Mouse (Mus musculus) midbrain, postnatal 0 days (tissue): ENCODE data around the gene Tmod2. TPM values are rescaled to one million over a fixed set of nuclear protein-coding genes. Genes with fewer than 3 reads are reported as not detected.

Source experiments
- ATAC-seq: fragments of 200-750 bp; cut with Nextera tagmentation; 2 replicates; pipeline ENCODE4 v1.8.0; 2017; ENCODE audit warnings: moderate number of reproducible peaks, mild to moderate bottlenecking, moderate TSS enrichment, moderate library complexity; ENCODE audit not compliant: low FRiP score
- DNase-seq: peaks from one replicate; pipeline ENCODE4 v3.0.0-alpha.2; 2015; ENCODE audit warnings: low spot score
- H3K27ac ChIP-seq: fragments of 300-500 bp; sonication (generic); 2 replicates; pipeline ENCODE4 v1.5.1; 2014; ENCODE audit warnings: low read depth, mild to moderate bottlenecking, low read length, mixed read lengths
- H3K27me3 ChIP-seq: fragments of 300-500 bp; sonication (generic); 2 replicates; pipeline ENCODE4 v1.6.1; 2014; ENCODE audit warnings: low read length, control low read depth, mixed read lengths; ENCODE audit not compliant: insufficient read depth
- H3K36me3 ChIP-seq: fragments of 300-500 bp; sonication (generic); 2 replicates; pipeline ENCODE4 v1.6.1; 2014; ENCODE audit warnings: low read length, control low read depth, mixed read lengths; ENCODE audit not compliant: insufficient read depth
- H3K4me1 ChIP-seq: fragments of 300-500 bp; sonication (generic); 2 replicates; pipeline ENCODE4 v1.6.1; 2014; ENCODE audit warnings: mild to moderate bottlenecking, control low read depth, antibody characterized with exemption, low read length, mixed read lengths; ENCODE audit not compliant: insufficient read depth
- H3K4me2 ChIP-seq: fragments of 300-500 bp; sonication (generic); 2 replicates; pipeline ENCODE4 v1.6.1; 2014; ENCODE audit warnings: low read depth, mild to moderate bottlenecking, low read length, mixed read lengths; ENCODE audit not compliant: poor library complexity, severe bottlenecking
- H3K4me3 ChIP-seq: fragments of 300-500 bp; sonication (generic); 2 replicates; pipeline ENCODE4 v1.5.1; 2014; ENCODE audit warnings: low read depth, mild to moderate bottlenecking, low read length, moderate library complexity
- H3K9ac ChIP-seq: fragments of 300-500 bp; sonication (generic); replicated peaks from 2 replicates; pipeline ENCODE4 v1.6.1; 2014; ENCODE audit warnings: mild to moderate bottlenecking, low read length, moderate library complexity, mixed read lengths; ENCODE audit not compliant: poor library complexity, severe bottlenecking
- H3K9me3 ChIP-seq: fragments of 300-500 bp; sonication (generic); 2 replicates; pipeline ENCODE4 v1.6.1; 2016; ENCODE audit warnings: low read length, control low read depth
- CTCF ChIP-seq: IDR thresholded peaks from 2 replicates; pipeline ENCODE4 v1.5.1; 2016; ENCODE audit warnings: antibody characterized with exemption, mild to moderate bottlenecking
- WGBS: fragments of 180-500 bp; shearing (Covaris S2); extraction: QIAGEN DNeasy Blood & Tissue Kit; methylation state at CpG from one replicate; pipeline ENCODE4 v1.1.7; 2014; 5-methylcytosine and 5-hydroxymethylcytosine counted together
- polyA plus RNA-seq: library from polyadenylated mRNA; unstranded; fragments of >200 nt; fragmentation: Nextera tagmentation; extraction: Ambion mirVana; gene quantifications from 2 replicates; pipeline ENCODE4 v1.2.1, GENCODE M21; 2015
- total RNA-seq: library from RNA; depleted of rRNA; stranded (reverse); fragments of >200 nt; gene quantifications from 2 replicates; pipeline ENCODE4 v1.2.3, GENCODE M21; 2014

The Tmod2 gene
- total and polyA plus RNA-seq, 2 experiments from 2014 or later = 168 to 434 TPM

- H3K36me3 ChIP-seq = peaks cover 43% of the 10 kb centered on the region
- no peak overlapping the region for H3K27ac ChIP-seq
- DNase-seq = no peak
- no peak overlapping the region for H3K4me2 ChIP-seq
- no peak for TF ChIP-seq CTCF
- H3K4me3 ChIP-seq = no peak overlapping the region
- 95% methylated on average over 5 of the region's 5 CpGs for WGBS
- H3K27me3 ChIP-seq = no peaks in the 10 kb centered on the region
- ATAC-seq = no peak
- no peak overlapping the region for H3K9ac ChIP-seq
- H3K4me1 ChIP-seq = no peaks in the 10 kb centered on the region
- H3K9me3 ChIP-seq = no peaks in the 10 kb centered on the region
These were observed 39.8 kb downstream of the Tmod2 start for GRCm38 (mm10) chr9:75571036-75571942.

- Histone ChIP-seq H3K27ac (no peak overlapping the region), H3K27me3 (no peaks in the 10 kb centered on the region), H3K9me3 (no peaks in the 10 kb centered on the region), H3K9ac (no peak overlapping the region), H3K36me3 (peaks cover 14% of the 10 kb centered on the region), H3K4me2 (no peak overlapping the region), H3K4me3 (no peak overlapping the region), H3K4me1 (no peaks in the 10 kb centered on the region)
- ATAC-seq (no peak), DNase-seq (no peak)
- TF ChIP-seq CTCF = no peak
- 97% methylated on average over 6 of the region's 6 CpGs for WGBS
These were observed 42.7 kb downstream of the Tmod2 start for GRCm38 (mm10) chr9:75568399-75568798.

- Histone ChIP-seq H3K4me2 (no peak overlapping the region), H3K9me3 (no peaks in the 10 kb centered on the region), H3K36me3 (peaks cover 6% of the 10 kb centered on the region; the same call in 1 of the 2 replicates), H3K4me1 (no peaks in the 10 kb centered on the region), H3K4me3 (no peak overlapping the region), H3K9ac (no peak overlapping the region), H3K27ac (no peak overlapping the region), H3K27me3 (no peaks in the 10 kb centered on the region)
- no peak for TF ChIP-seq CTCF
- DNase-seq (no peak), ATAC-seq (no peak)
- WGBS = 78% methylated on average over 6 of the region's 6 CpGs
These were observed 46.2 kb downstream of the Tmod2 start for GRCm38 (mm10) chr9:75564892-75565291.

- H3K4me3 ChIP-seq = no peak overlapping the region
- no peak for ATAC-seq
- H3K27me3 ChIP-seq = no peaks in the 10 kb centered on the region
- no peaks in the 10 kb centered on the region for H3K9me3 ChIP-seq
- no peak for TF ChIP-seq CTCF
- no peaks in the 10 kb centered on the region for H3K36me3 ChIP-seq
- H3K4me1 ChIP-seq = no peaks in the 10 kb centered on the region
- H3K9ac ChIP-seq = no peak overlapping the region
- H3K4me2 ChIP-seq = no peak overlapping the region
- WGBS = 76% methylated on average over 6 of the region's 6 CpGs
- no peak overlapping the region for H3K27ac ChIP-seq
- DNase-seq = no peak
These were observed 47.5 kb downstream of the Tmod2 start for GRCm38 (mm10) chr9:75563622-75564021.

DNA sequence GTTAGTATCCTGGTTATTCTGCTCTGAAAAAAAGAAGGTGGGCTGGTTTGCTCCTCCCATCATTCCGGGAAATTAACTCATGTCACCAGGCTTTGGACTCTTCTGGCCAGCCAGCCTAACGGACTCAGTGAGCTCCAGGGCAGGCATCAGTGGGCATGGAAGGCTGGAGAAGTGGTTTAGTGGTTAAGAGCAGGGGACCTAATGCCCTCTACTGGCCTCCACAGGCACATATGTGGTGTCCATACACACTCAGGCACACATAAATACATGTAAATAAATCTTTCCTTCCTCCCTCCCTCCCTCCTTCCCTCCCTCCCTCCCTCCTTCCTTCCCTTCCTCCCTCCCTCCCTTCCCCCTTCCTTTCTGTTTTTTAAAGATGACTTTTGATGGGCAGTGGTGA, 47.9 kb downstream of the Tmod2 start:
- H3K4me2 ChIP-seq = no peak overlapping the region
- H3K36me3 ChIP-seq = no peaks in the 10 kb centered on the region
- ATAC-seq = no peak
- no peak overlapping the region for H3K9ac ChIP-seq
- H3K27ac ChIP-seq = no peak overlapping the region
- 40% methylated on average over 2 of the region's 2 CpGs for WGBS
- H3K4me1 ChIP-seq = no peaks in the 10 kb centered on the region
- no peaks in the 10 kb centered on the region for H3K27me3 ChIP-seq
- TF ChIP-seq CTCF = peak; percentile 37
- no peak for DNase-seq
- no peaks in the 10 kb centered on the region for H3K9me3 ChIP-seq
- H3K4me3 ChIP-seq = no peak overlapping the region

DNA sequence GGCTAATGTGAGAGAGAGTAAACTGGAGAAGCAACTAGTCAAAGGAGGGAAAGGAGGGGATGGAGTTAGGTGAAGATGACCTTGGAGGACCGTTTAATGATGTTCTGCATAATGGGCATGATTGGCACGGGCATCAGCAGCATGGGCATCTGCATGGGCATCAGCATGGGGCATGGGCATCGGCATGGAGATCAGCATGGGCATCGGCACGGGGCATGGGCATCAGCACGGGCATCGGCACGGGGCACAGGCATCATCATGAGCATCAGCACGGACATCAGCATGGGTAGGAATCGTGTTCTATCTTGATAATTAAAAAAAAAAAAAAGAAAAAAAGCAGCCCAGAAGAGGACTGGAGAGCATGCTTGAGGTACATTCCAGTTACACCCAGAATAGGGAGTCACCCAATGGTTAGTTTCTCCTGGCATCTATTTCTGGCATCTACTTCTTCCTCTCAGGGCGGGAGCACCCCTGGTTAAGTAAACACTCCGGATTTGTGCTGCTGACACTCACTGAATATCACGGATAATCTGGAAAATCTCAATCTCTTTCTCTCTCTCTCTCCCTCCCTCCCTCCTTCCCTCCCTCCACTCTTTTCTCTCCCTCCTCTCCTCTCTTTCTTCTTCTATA, 50.0 kb downstream of the Tmod2 start:
- no peak overlapping the region for H3K9ac ChIP-seq
- H3K4me2 ChIP-seq = no peak overlapping the region
- no peak for ATAC-seq
- WGBS = 87% methylated on average over 13 of the region's 13 CpGs
- no peaks in the 10 kb centered on the region for H3K27me3 ChIP-seq
- no peak for DNase-seq
- no peaks in the 10 kb centered on the region for H3K9me3 ChIP-seq
- H3K4me1 ChIP-seq = peaks cover 10% of the 10 kb centered on the region; the same call in 1 of the 2 replicates
- H3K36me3 ChIP-seq = no peaks in the 10 kb centered on the region
- no peak overlapping the region for H3K27ac ChIP-seq
- H3K4me3 ChIP-seq = no peak overlapping the region
- TF ChIP-seq CTCF = no peak
